Mouse (Mus musculus) cerebral cortex, adult 2 months (tissue): ENCODE results near the gene Slc25a54.

Experiments
- WGBS: fragments of 180-500 bp; shearing (Covaris S2); methylation state at CpG from one replicate; pipeline ENCODE4 v1.1.7; 2018; 5-methylcytosine and 5-hydroxymethylcytosine counted together

Slc25a54 gene

GRCm38 (mm10) chr3:109125531-109125930 lies 45.3 kb downstream of the Slc25a54 start:
- 80% methylated on average over 6 of the region's 6 CpGs for WGBS

DNA sequence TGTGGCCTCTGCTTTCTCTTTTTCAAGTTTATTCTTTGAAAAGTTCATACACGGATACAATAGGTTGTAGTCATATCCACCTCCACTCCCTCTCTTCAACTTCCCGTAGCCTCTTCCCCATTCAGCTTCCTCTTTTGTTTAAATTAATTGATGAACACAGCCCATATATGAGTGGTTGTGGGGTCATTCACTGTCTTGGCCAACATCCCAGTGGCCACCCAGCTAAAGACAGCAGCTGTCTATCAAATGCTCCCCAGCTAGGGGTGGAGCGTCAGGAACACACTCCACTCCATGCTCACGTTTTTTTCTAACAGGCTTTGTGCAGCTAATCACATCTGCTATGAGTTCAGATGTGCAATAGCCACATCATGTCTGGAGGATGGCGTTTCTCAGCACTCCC lies 49.5 kb downstream of the Slc25a54 start:
- WGBS: 70% methylated on average over 5 of the region's 5 CpGs

GRCm38 (mm10) chr3:109132966-109133365 lies 52.7 kb downstream of the Slc25a54 start:
- 85% methylated on average over 4 of the region's 4 CpGs for WGBS

GRCm38 (mm10) chr3:109134036-109134435 lies 53.8 kb downstream of the Slc25a54 start:
- 98% methylated on average over 15 of the region's 15 CpGs for WGBS

- 78% methylated on average over 1 of the region's 1 CpGs for WGBS
Measured at GRCm38 (mm10) chr3:109135352-109135751, 55.1 kb downstream of the Slc25a54 start.

DNA sequence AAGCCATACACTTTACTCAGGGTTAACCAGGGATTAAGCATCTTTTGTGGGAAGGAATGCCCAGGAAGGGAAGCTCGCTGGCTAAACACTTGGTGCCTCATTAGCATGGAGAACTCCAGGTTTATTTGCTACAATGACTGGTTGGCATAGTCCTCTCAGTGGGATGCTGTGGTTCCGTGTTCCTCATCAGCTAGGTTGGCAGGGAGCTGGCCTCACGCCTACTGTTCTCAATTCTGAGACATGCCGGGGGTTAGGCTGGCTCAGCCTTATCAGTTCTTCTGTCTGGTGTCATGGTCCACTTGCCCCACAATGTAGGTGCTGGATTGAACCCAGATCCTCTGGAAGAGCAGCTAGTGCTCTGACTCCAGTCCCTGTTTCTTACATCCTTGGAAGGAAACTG lies 72.3 kb downstream of the Slc25a54 start:
- 77% methylated on average over 4 of the region's 4 CpGs for WGBS

GRCm38 (mm10) chr3:109153410-109153809 lies 73.1 kb downstream of the Slc25a54 start:
- 95% methylated on average over 6 of the region's 6 CpGs for WGBS

GRCm38 (mm10) chr3:109155926-109156669 lies 75.8 kb downstream of the Slc25a54 start:
- 71% methylated on average over 4 of the region's 4 CpGs for WGBS

DNA sequence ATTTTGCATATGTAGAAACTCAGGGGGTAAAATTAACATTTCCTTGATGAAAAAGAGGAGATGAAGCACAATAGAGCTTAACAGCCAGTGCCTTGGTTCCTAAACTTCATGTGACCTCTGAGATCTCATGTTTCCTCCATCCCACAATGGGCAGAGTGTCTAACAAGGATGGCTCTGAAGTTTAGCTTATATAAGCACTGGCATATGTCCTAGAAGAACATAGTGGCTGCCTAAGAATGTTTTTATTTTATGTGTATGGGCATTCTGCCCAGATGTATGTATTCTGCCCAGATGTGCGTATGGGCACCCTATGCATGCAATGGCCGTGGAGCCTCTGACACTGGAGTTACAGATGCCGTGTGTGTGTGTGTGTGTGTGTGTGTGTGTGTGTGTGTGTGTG lies 77.2 kb downstream of the Slc25a54 start:
- 69% methylated on average over 3 of the region's 3 CpGs for WGBS

DNA sequence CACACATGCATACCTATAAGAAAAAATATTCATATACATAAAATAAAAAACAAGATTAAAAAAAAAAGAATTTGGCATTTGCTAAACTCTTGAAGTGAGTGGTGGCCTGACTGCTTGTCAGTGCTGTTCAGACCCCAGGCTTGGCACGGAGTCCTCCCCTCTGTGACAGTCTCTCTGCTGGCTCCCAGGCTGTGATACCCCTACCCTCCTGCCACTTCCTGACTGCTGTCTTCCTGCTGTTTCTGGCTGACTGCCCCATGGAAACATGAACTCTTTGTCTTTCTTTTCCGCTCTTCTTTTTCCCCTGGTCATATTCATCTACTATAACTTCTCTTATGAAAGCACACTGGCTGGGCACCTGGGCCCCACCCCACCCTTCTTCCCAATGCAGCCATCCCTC lies 83.8 kb downstream of the Slc25a54 start:
- 81% methylated on average over 2 of the region's 2 CpGs for WGBS

- WGBS: 84% methylated on average over 1 of the region's 1 CpGs
Measured at GRCm38 (mm10) chr3:109164644-109165043, 84.4 kb downstream of the Slc25a54 start.

GRCm38 (mm10) chr3:109165214-109165829 lies 85.1 kb downstream of the Slc25a54 start:
- 91% methylated on average over 8 of the region's 8 CpGs for WGBS
